Mouse (Mus musculus) hindbrain, embryonic 11.5 days (tissue): Measurements from ENCODE around the gene Vmp1. TPM values are rescaled to one million over a fixed set of nuclear protein-coding genes. Genes with fewer than 3 reads are reported as not detected.

Experiments
- ATAC-seq: fragments of 200-750 bp; cut with Nextera tagmentation; 2 replicates; pipeline ENCODE4 v1.8.0; 2017; ENCODE audit warnings: mild to moderate bottlenecking, moderate TSS enrichment, moderate library complexity; ENCODE audit not compliant: low FRiP score
- DNase-seq: peaks from one replicate; pipeline ENCODE4 v3.0.0-alpha.2; 2015; ENCODE audit warnings: low spot score
- H3K27ac ChIP-seq: fragments of 300-500 bp; sonication (generic); 2 replicates; pipeline ENCODE4 v1.5.1; 2014; ENCODE audit warnings: mild to moderate bottlenecking, low read depth, low read length
- H3K27me3 ChIP-seq: fragments of 300-500 bp; sonication (generic); 2 replicates; pipeline ENCODE4 v1.6.1; 2014; ENCODE audit warnings: mild to moderate bottlenecking, low read length, moderate library complexity, mixed read lengths; ENCODE audit not compliant: control insufficient read depth, insufficient read depth
- H3K36me3 ChIP-seq: fragments of 300-500 bp; sonication (generic); 2 replicates; pipeline ENCODE4 v1.6.1; 2014; ENCODE audit warnings: mild to moderate bottlenecking, low read length, moderate library complexity, mixed read lengths; ENCODE audit not compliant: control insufficient read depth, insufficient read depth
- H3K4me1 ChIP-seq: fragments of 300-500 bp; sonication (generic); replicated peaks from 2 replicates; pipeline ENCODE4 v1.6.1; 2014; ENCODE audit warnings: low read length, mixed read lengths; ENCODE audit not compliant: control insufficient read depth, insufficient read depth
- H3K4me2 ChIP-seq: fragments of 300-500 bp; sonication (generic); replicated peaks from 2 replicates; pipeline ENCODE4 v1.6.1; 2014; ENCODE audit warnings: mild to moderate bottlenecking, low read depth, low read length
- H3K4me3 ChIP-seq: fragments of 300-500 bp; sonication (generic); 2 replicates; pipeline ENCODE4 v1.5.1; 2014; ENCODE audit warnings: low read depth, low read length
- H3K9ac ChIP-seq: fragments of 300-500 bp; sonication (generic); 2 replicates; pipeline ENCODE4 v1.6.1; 2014; ENCODE audit warnings: low read depth, low read length
- H3K9me3 ChIP-seq: fragments of 300-500 bp; sonication (generic); 2 replicates; pipeline ENCODE4 v1.6.1; 2016; ENCODE audit warnings: low read length; ENCODE audit not compliant: control insufficient read depth
- WGBS: fragments of 180-500 bp; shearing (Covaris S2); extraction: QIAGEN DNeasy Blood & Tissue Kit; methylation state at CpG from one replicate; pipeline ENCODE4 v1.1.7; 2014; 5-methylcytosine and 5-hydroxymethylcytosine counted together
- polyA plus RNA-seq: library from polyadenylated mRNA; unstranded; fragments of >200 nt; fragmentation: Nextera tagmentation; extraction: Ambion mirVana; gene quantifications from 2 replicates; pipeline ENCODE4 v1.2.1, GENCODE M21; 2014

Vmp1 gene
- polyA plus RNA-seq, 1 experiment from 2014 or later = 105 TPM

- Histone ChIP-seq H3K9me3 (no peaks in the 10 kb centered on the region), H3K27me3 (no peaks in the 10 kb centered on the region), H3K36me3 (no peaks in the 10 kb centered on the region), H3K4me3 (no peak overlapping the region), H3K4me2 (no peak overlapping the region), H3K9ac (no peak overlapping the region), H3K4me1 (no peaks in the 10 kb centered on the region), H3K27ac (no peak overlapping the region)
- no peak for DNase-seq
- WGBS = 97% methylated on average over 13 of the region's 13 CpGs
- no peak for ATAC-seq
These were observed 62.5 kb downstream of the Vmp1 start for GRCm38 (mm10) chr11:86621139-86621538.

DNA sequence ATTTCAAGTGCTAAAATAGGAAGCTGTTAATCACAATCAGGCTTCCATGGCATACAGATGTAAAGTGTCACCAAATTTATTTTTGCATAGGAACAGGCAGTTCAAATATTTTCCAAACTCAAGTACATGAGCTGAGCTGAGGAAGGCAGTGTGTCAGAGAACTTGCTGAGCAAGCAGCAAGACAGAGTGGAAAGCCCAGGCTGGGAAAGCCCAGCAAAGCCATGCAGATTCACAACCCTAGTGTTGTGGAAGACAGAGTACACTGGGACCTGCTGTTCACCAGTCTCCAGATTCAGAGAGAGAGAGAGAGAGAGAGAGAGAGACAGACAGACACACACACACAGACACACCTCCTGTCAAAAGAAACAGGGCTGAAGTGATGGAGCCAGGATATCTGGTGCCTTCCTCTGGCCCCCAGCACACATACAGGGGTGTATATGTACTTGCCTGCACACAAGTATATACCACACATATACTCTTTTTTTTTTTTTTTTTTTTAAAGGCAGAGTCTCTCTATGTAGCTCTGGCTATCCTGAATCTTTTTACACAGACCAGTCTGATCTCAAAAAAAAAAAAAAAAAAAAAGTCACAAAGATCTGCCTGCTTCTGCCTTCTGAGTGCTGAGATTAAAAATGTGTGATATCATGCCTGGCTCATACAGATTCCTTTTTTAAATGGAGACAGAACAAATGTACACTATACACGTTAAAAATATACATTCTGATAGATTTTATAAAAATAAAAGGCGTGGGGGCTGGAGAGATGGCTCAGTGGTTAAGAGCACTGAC, 64.9 kb downstream of the Vmp1 start:
- 84% methylated on average over 2 of the region's 2 CpGs for WGBS
- no peak for ATAC-seq

DNA sequence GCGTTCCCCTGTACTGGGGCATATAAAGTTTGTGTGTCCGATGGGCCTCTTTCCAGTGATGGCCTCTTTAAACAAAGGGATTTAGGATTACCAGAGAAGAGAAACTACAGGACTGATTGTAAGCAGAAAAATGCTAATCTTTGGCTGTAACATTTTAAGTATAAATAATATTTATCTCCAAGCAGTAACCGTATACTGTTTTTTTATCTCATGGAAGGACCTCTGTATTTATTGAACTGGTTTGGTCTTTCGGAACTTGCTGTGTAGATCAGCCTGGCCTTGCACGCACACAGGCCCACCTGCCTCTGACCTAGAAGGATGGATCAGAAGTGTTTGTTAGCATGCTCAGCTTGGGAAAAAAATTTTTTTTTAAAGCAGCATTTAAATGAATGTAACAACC, 69.0 kb downstream of the Vmp1 start:
- H3K27ac ChIP-seq = no peak overlapping the region
- no peak overlapping the region for H3K9ac ChIP-seq
- H3K4me1 ChIP-seq = no peaks in the 10 kb centered on the region
- DNase-seq (no peak), ATAC-seq (no peak)
- H3K36me3 ChIP-seq = no peaks in the 10 kb centered on the region
- H3K4me2 ChIP-seq = no peak overlapping the region
- no peaks in the 10 kb centered on the region for H3K9me3 ChIP-seq
- H3K27me3 ChIP-seq = no peaks in the 10 kb centered on the region
- no peak overlapping the region for H3K4me3 ChIP-seq
- 94% methylated on average over 5 of the region's 5 CpGs for WGBS

More for the DNA sequence above, 64.9 kb downstream of the Vmp1 start:
- Histone ChIP-seq H3K9ac (no peak overlapping the region), H3K27ac (no peak overlapping the region), H3K4me1 (no peaks in the 10 kb centered on the region), H3K9me3 (no peaks in the 10 kb centered on the region), H3K4me3 (no peak overlapping the region), H3K27me3 (no peaks in the 10 kb centered on the region), H3K4me2 (no peak overlapping the region), H3K36me3 (no peaks in the 10 kb centered on the region)
- no peak for DNase-seq

GRCm38 (mm10) chr11:86614056-86614530, 69.5 kb downstream of the Vmp1 start:
- Histone ChIP-seq H3K4me2 (no peak overlapping the region), H3K4me1 (no peaks in the 10 kb centered on the region), H3K9me3 (no peaks in the 10 kb centered on the region), H3K4me3 (no peak overlapping the region), H3K27ac (no peak overlapping the region), H3K27me3 (no peaks in the 10 kb centered on the region), H3K9ac (no peak overlapping the region), H3K36me3 (no peaks in the 10 kb centered on the region)
- WGBS = 80% methylated on average over 2 of the region's 2 CpGs
- DNase-seq = no peak
- ATAC-seq = no peak

DNA sequence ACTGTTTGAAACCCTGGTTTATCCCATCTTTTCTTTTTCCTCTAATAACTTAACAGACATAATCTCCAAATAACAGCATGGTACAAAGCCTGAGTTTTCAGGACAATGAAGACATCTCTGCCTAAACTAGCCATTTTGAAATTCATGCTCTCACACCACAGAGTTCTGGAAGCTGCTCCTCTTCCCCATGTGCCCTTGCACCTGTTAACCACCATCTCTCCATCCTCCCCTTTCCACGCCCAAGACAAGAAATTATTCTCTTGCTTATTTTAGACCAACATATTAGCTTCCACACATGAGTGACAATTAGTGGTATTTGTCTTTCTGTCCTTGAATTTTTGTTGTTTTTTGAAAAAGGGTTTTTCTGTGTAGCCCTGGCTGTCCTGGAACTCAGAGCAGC, 71.6 kb downstream of the Vmp1 start:
- no peak overlapping the region for H3K27ac ChIP-seq
- no peak for ATAC-seq
- no peak overlapping the region for H3K4me3 ChIP-seq
- 96% methylated on average over 1 of the region's 1 CpGs for WGBS
- no peak overlapping the region for H3K9ac ChIP-seq
- no peaks in the 10 kb centered on the region for H3K27me3 ChIP-seq
- no peaks in the 10 kb centered on the region for H3K9me3 ChIP-seq
- H3K4me1 ChIP-seq = no peaks in the 10 kb centered on the region
- H3K4me2 ChIP-seq = no peak overlapping the region
- no peak for DNase-seq
- H3K36me3 ChIP-seq = no peaks in the 10 kb centered on the region

DNA sequence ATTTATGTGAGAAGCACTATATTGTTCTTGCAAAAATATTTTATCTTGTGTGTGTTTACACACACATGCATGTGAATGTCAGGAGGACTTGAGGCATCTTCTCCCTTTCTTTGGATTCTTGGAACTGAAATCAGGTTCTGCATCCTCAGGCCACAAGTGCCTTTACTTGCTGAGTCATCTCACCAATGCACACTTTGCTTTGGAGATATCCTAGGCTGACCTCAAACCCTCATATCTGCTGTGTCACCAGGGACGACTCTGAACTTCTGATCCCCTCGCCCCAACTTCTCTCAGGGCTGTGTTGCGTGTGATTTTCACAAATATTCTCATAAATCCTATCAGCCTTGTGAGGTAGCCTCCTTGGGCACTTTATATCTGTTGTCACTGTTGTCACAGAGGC, 73.4 kb downstream of the Vmp1 start:
- DNase-seq (no peak), ATAC-seq (no peak)
- Histone ChIP-seq H3K27ac (no peak overlapping the region), H3K4me2 (no peak overlapping the region), H3K27me3 (no peaks in the 10 kb centered on the region), H3K4me1 (no peaks in the 10 kb centered on the region), H3K36me3 (peaks cover 2% of the 10 kb centered on the region; the same call in 1 of the 2 replicates), H3K9me3 (no peaks in the 10 kb centered on the region), H3K9ac (no peak overlapping the region), H3K4me3 (no peak overlapping the region)
- 93% methylated on average over 3 of the region's 3 CpGs for WGBS

DNA sequence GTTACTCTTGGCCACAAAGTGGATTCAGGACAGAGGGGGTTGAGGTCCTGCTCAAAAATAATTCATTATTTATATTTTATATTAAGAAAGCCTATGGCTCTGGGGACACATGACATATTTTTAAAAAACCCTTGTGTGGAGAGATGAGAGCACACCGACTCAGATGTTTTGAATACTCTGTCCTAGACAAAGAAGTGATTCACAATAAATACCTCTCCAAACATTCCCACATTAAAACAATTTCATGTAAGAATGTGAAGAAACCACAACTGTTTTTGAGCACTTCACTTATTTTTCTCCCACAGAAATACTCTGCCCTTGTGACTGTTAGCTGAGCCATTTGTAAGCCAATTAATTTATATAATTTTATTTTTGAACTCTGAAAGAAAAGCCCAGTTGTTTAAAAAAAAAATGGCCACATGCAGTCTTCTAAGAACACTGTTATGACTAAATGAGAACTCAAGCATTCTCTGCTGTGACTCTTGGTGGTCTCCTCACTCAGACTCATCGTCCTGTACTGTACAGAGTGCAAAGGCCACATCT, 75.8 kb downstream of the Vmp1 start:
- Histone ChIP-seq H3K27me3 (no peaks in the 10 kb centered on the region), H3K9ac (no peak overlapping the region), H3K4me3 (no peak overlapping the region), H3K9me3 (no peaks in the 10 kb centered on the region), H3K27ac (no peak overlapping the region), H3K36me3 (peaks cover 2% of the 10 kb centered on the region; the same call in 1 of the 2 replicates), H3K4me1 (no peaks in the 10 kb centered on the region), H3K4me2 (no peak overlapping the region)
- no peak for DNase-seq
- ATAC-seq = no peak
- WGBS = 90% methylated on average over 2 of the region's 2 CpGs

DNA sequence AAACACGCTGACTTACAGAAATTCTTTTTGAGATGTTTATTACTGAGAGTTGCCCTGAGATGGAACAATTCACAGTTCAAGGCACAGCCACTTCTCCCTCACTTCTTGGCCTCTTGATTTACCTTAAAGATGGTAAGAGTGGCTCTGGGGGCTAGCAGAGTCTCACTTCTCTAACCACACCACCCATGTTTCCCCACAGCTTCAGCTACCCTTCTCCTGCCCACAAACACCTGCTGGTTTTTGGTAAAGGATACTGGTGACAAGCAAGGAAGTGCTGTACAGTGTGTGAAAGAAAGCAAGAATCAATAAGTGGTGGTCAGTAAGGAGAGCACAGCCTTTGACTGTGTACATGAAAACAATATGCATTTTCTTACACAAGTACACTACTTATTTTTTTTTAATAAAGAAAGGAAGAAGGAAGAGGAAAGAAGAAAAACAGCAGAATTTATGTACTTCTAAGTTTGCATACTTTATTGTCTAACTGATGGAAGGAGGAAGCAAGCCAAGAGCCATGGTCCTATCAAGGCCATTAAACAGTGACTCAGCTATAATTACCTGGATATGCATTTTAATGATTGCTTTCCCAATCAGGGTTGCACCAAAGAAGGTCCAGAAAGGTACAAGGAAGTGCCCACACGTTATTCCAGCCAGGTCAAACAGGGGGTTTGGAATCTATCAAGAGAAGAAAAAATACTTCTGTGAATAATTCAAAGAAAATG, 76.9 kb downstream of the Vmp1 start:
- no peaks in the 10 kb centered on the region for H3K9me3 ChIP-seq
- no peak for DNase-seq
- WGBS = 89% methylated on average over 2 of the region's 2 CpGs
- no peak overlapping the region for H3K4me2 ChIP-seq
- no peaks in the 10 kb centered on the region for H3K27me3 ChIP-seq
- H3K4me1 ChIP-seq = no peaks in the 10 kb centered on the region
- no peak for ATAC-seq
- peaks cover 2% of the 10 kb centered on the region; the same call in 1 of the 2 replicates for H3K36me3 ChIP-seq
- no peak overlapping the region for H3K27ac ChIP-seq
- no peak overlapping the region for H3K9ac ChIP-seq
- H3K4me3 ChIP-seq = no peak overlapping the region
